Mouse (Mus musculus) cerebellum, adult 2 months (tissue): Measurements from ENCODE around the gene Gm9747. TPM values are rescaled to one million over a fixed set of nuclear protein-coding genes. Genes with fewer than 3 reads are reported as not detected.

Experiments used
- DNase-seq, 2 experiments: peaks; one replicate each; pipeline ENCODE4 v3.0.0; 2021
- H3K27ac ChIP-seq: fragments of 200-500 bp; 2 replicates; pipeline ENCODE4 v1.5.1; 2012; ENCODE audit warnings: low read length, control low read depth, inconsistent platforms; ENCODE audit not compliant: insufficient read depth
- H3K27me3 ChIP-seq: fragments of 200-500 bp; 2 replicates; pipeline ENCODE4 v1.6.1; 2012; ENCODE audit warnings: inconsistent platforms, mild to moderate bottlenecking, low read length, moderate library complexity; ENCODE audit not compliant: control insufficient read depth, insufficient read depth
- H3K4me1 ChIP-seq: fragments of 200-500 bp; 2 replicates; pipeline ENCODE4 v1.6.1; 2011; ENCODE audit warnings: low read length; ENCODE audit not compliant: control insufficient read depth, insufficient read depth
- H3K4me3 ChIP-seq: fragments of 200-500 bp; replicated peaks from 2 replicates; pipeline ENCODE3; 2011; ENCODE audit warnings: mild to moderate bottlenecking, low read depth, low read length, control low read depth; ENCODE audit not compliant: insufficient read depth
- CTCF ChIP-seq: fragments of 200-500 bp; IDR thresholded peaks from 2 replicates; pipeline ENCODE4 v1.5.1; 2011; ENCODE audit warnings: low read depth, mild to moderate bottlenecking, control low read depth, low read length, moderate library complexity, borderline replicate concordance; ENCODE audit not compliant: insufficient read depth
- POLR2A ChIP-seq: fragments of 200-500 bp; IDR thresholded peaks from 2 replicates; pipeline ENCODE4 v1.6.1; 2011; ENCODE audit warnings: low read length, control low read depth, borderline replicate concordance; ENCODE audit not compliant: insufficient read depth
- WGBS: fragments of 180-500 bp; shearing (Covaris S2); methylation state at CpG from one replicate; pipeline ENCODE4 v1.1.7; 2018; 5-methylcytosine and 5-hydroxymethylcytosine counted together
- polyA plus RNA-seq: library from polyadenylated mRNA; depleted of rRNA; stranded (reverse); fragments of >200 nt; gene quantifications from 2 replicates; pipeline ENCODE4 v1.2.3, GENCODE M21; 2012

Gene Gm9747
- polyA plus RNA-seq, 1 experiment: not detected

DNA sequence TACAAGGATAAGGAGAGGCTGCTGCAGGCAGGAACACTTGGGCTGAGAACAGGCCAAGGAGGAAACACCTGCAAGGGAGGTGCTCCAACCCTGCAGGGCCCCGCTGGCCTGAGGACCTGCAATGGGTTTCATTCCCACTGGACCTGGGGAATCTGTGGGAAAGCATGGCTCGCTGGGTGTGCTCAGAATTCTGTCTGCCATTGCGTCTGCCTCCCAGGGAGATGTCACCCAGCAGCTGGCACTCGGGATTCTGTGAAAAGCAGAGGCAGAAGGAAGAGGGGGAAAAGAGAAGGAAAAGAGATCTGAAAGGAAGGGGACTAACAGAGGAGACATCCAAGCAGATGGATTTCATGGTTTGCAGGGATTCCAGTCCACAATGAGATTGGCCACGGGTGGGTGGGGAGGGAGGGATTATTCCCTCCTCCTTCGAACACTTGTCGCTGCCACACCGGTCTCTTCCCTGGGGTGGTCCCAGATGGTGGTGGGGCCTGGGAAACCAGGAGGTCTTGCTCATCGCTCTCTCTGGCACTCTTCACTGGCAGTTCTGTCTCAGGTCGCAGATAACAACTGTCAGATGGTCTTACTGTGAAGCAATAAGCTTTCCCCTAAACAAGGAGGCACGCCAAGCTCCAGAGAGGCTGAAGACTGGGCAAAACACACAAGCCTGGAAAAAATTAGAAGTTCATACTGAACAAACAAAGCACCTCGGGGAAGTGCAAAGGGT, 12.1 kb upstream of the Gm9747 start:
- DNase-seq: no peak
- no peak for TF ChIP-seq POLR2A
- TF ChIP-seq CTCF: no peak
- WGBS: 19% methylated on average over 12 of the region's 12 CpGs

GRCm38 (mm10) chr1:82221462-82221861, 11.4 kb upstream of the Gm9747 start:
- Histone ChIP-seq H3K27ac (no peak overlapping the region), H3K4me1 (peaks cover 5% of the 10 kb centered on the region; the same call in 1 of the 2 replicates), H3K27me3 (no peaks in the 10 kb centered on the region), H3K4me3 (no peak overlapping the region)
- no peak for TF ChIP-seq POLR2A
- no peak for TF ChIP-seq CTCF
- WGBS: 42% methylated on average over 1 of the region's 1 CpGs
- DNase-seq: no peak

More for the DNA sequence above, 12.1 kb upstream of the Gm9747 start:
- Histone ChIP-seq H3K4me3 (no peak overlapping the region), H3K4me1 (peaks cover 5% of the 10 kb centered on the region; the same call in 1 of the 2 replicates), H3K27ac (no peak overlapping the region), H3K27me3 (no peaks in the 10 kb centered on the region)

- TF ChIP-seq POLR2A (no peak), CTCF (no peak)
- H3K4me3 ChIP-seq: no peak overlapping the region
- H3K4me1 ChIP-seq: peaks cover 5% of the 10 kb centered on the region; the same call in 1 of the 2 replicates
- no peaks in the 10 kb centered on the region for H3K27me3 ChIP-seq
- DNase-seq: no peak
- no peak overlapping the region for H3K27ac ChIP-seq
- 91% methylated on average over 5 of the region's 5 CpGs for WGBS
Measured at GRCm38 (mm10) chr1:82223042-82223795, 9.7 kb upstream of the Gm9747 start.

- H3K4me3 ChIP-seq: no peak overlapping the region
- TF ChIP-seq POLR2A: no peak
- TF ChIP-seq CTCF: no peak
- DNase-seq: peak in 1 of 2 experiments; percentile 41
- H3K27ac ChIP-seq: no peak overlapping the region
- no peaks in the 10 kb centered on the region for H3K4me1 ChIP-seq
- H3K27me3 ChIP-seq: no peaks in the 10 kb centered on the region; the same call in 1 of the 2 replicates
Measured at GRCm38 (mm10) chr1:82228841-82229240, 4.1 kb upstream of the Gm9747 start.

DNA sequence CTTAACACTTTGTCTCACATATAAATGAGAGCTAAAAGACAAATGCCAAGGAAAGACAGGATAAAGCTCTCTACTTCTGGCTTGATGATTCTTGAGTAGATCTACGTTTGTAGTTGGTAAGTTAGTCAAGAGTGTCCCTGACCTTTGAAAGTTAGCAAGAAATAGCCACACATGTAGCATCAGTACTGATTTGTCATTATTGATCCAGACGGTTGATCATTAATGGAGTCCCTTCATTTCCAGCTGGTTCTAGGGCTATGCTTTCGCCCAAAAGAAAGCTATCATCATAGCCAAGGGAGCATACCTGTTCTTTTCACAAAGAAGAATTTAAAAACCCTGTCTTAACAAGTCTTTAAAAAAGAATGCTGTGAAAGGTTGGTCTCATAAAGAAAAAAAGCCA, 1.7 kb downstream of the Gm9747 start:
- WGBS: 95% methylated on average over 3 of the region's 3 CpGs
- DNase-seq: no peak
- no peak overlapping the region for H3K4me3 ChIP-seq
- no peak for TF ChIP-seq POLR2A
- TF ChIP-seq CTCF: no peak
- no peaks in the 10 kb centered on the region; the same call in 1 of the 2 replicates for H3K27me3 ChIP-seq
- no peaks in the 10 kb centered on the region for H3K4me1 ChIP-seq
- H3K27ac ChIP-seq: no peak overlapping the region

- no peak for DNase-seq
- TF ChIP-seq POLR2A (no peak), CTCF (no peak)
- Histone ChIP-seq H3K27me3 (no peaks in the 10 kb centered on the region; the same call in 1 of the 2 replicates), H3K4me1 (no peaks in the 10 kb centered on the region), H3K4me3 (no peak overlapping the region), H3K27ac (no peak overlapping the region)
- 80% methylated on average over 3 of the region's 3 CpGs for WGBS
Measured at GRCm38 (mm10) chr1:82235455-82236104, 2.7 kb downstream of the Gm9747 start.

DNA sequence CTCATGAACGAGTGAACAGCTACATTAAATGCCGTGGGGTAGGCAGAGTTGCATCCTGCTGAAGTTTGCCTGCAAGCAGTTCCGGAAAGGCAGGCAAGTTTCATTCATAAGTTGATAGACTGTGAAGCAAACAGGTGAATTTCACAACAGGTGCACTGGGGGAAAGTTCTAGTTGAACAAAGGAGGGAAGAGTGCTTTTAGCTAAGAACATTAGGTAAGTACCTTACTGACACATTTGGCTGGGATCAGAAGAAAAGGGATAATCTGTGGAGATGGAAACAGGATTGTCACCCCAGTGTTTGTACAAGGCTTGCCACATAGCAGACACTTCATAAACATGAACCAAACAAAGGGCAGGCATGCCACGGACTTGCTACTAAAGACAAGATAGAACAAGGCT, 5.3 kb downstream of the Gm9747 start:
- DNase-seq: no peak
- Histone ChIP-seq H3K27me3 (no peaks in the 10 kb centered on the region; the same call in 1 of the 2 replicates), H3K4me1 (peaks cover 3% of the 10 kb centered on the region), H3K27ac (no peak overlapping the region), H3K4me3 (no peak overlapping the region)
- WGBS: 81% methylated on average over 4 of the region's 4 CpGs
- no peak for TF ChIP-seq POLR2A
- no peak for TF ChIP-seq CTCF
